Mouse (Mus musculus): ENCODE measurements around the gene Zp3r.

DNA sequence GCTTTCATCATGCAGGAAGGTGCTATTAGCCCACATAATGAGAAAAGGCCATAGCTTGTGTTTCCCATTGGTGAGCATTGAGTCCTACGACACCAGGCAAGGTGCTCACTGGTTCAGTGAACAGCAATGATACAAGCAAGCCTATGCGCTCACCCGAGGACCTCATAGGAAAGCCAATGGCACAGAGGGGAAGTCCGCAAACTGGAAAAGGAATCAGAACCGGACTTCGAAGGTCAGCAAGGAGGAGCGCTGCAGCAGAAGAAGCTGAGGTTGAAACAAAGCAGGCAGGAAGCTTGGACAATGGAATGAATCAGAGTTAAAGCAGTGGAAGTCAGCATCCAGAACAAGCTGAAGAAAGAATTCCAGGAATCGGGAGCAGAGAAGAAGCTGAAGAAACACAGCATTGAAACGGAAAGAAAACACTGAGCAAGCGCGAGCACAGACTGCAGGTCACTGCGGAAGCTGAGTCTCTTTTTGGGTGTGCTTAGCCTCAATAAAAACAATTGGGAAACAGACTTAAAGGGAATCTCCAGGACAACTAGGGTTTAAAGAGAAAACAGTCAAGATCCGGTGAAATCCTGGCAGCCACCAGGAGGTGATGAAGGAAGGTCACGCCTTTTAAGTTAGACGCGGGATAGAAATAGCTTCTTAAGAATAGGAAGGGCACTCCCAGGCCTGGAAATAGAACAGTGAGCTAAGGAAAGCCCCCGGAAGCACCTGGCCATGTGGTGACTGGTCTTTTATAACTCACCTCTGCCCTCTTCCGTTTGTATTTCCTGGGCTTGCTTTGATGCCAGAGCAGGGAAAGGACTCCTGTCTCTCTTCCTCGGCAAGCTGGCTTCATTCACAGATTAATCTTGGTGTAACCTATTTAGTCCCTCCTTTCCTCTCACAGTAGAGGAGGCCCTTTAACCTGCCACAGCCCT, 78.9 kb downstream of the Zp3r start:
- TF ChIP-seq POLR2A (IDR thresholded peaks at IDR 0.05; ENCODE audit: insufficient read depth, low read length) (no peak), CTCF (IDR thresholded peaks at IDR 0.05; ENCODE audit: low read depth, low read length) (no peak), EP300 (IDR thresholded peaks at IDR 0.05; ENCODE audit: insufficient read depth, low read depth, low read length) (no peak)
